Mouse (Mus musculus) cerebellum, postnatal 25 days (tissue): Measurements from ENCODE around the gene Hnrnpu.
"Not testable (repeated sequence)": the region's sequence is repeated elsewhere in the genome, so short reads cannot be mapped to it uniquely, and the experiment has no call there.

Experiments used
- DNase-seq, 2 experiments: peaks; one replicate each; pipeline ENCODE4 v3.0.0; 2021; ENCODE audit warnings: mixed read lengths in 2 of 2

Gene Hnrnpu

GRCm38 (mm10) chr1:178337551-178338317 is at the start of gene Hnrnpu:
TSS of gene Hnrnpu (minus strand) at chr1:178337797.
- peak; percentile 97 to 99 for DNase-seq

GRCm38 (mm10) chr1:178382165-178382564 is 44.6 kb upstream of the Hnrnpu start:
- DNase-seq = no peak

GRCm38 (mm10) chr1:178379224-178379623 is 41.6 kb upstream of the Hnrnpu start:
- DNase-seq = no peak

GRCm38 (mm10) chr1:178378115-178378514 is 40.5 kb upstream of the Hnrnpu start:
- no peak for DNase-seq

GRCm38 (mm10) chr1:178376907-178377306 is 39.3 kb upstream of the Hnrnpu start:
- DNase-seq = no peak

GRCm38 (mm10) chr1:178376061-178376460 is 38.5 kb upstream of the Hnrnpu start:
- no peak for DNase-seq

- DNase-seq = no peak
Observed at GRCm38 (mm10) chr1:178375381-178375780, 37.8 kb upstream of the Hnrnpu start.

GRCm38 (mm10) chr1:178372681-178373080 is 35.1 kb upstream of the Hnrnpu start:
- DNase-seq = no peak

- peak in 1 of 2 experiments; percentile 67 for DNase-seq
Observed at GRCm38 (mm10) chr1:178369272-178369651, 31.7 kb upstream of the Hnrnpu start.

- DNase-seq = peak; percentile 97 to 98
Observed at GRCm38 (mm10) chr1:178368548-178369271, 31.1 kb upstream of the Hnrnpu start.

- DNase-seq = no peak
Observed at GRCm38 (mm10) chr1:178368121-178368520, 30.5 kb upstream of the Hnrnpu start.

GRCm38 (mm10) chr1:178365171-178365570 is 27.6 kb upstream of the Hnrnpu start:
- no peak for DNase-seq

GRCm38 (mm10) chr1:178360702-178361101 is 23.1 kb upstream of the Hnrnpu start:
- DNase-seq = no peak

- no peak for DNase-seq
Observed at GRCm38 (mm10) chr1:178360264-178360663, 22.7 kb upstream of the Hnrnpu start.

GRCm38 (mm10) chr1:178357776-178358710 is 20.4 kb upstream of the Hnrnpu start:
- peak; percentile 46 to 51 for DNase-seq

- no peak for DNase-seq
Observed at GRCm38 (mm10) chr1:178354576-178354975, 17.0 kb upstream of the Hnrnpu start.

- no peak for DNase-seq
Observed at GRCm38 (mm10) chr1:178351643-178352042, 14.0 kb upstream of the Hnrnpu start.

- DNase-seq = no peak
Observed at GRCm38 (mm10) chr1:178350792-178351191, 13.2 kb upstream of the Hnrnpu start.

- DNase-seq = not testable (repeated sequence)
Observed at GRCm38 (mm10) chr1:178344071-178344805, 6.6 kb upstream of the Hnrnpu start.

GRCm38 (mm10) chr1:178342612-178343011 is 5.0 kb upstream of the Hnrnpu start:
- no peak for DNase-seq

- no peak for DNase-seq
Observed at GRCm38 (mm10) chr1:178342063-178342462, 4.5 kb upstream of the Hnrnpu start.

- no peak for DNase-seq
Observed at GRCm38 (mm10) chr1:178341435-178341834, 3.8 kb upstream of the Hnrnpu start.
